Mouse (Mus musculus) ES-E14 (cell line): ENCODE results near the gene Cnih2. TPM values are rescaled to one million over a fixed set of nuclear protein-coding genes. Genes with fewer than 3 reads are reported as not detected.

Experiments
- DNase-seq: peaks from one replicate; pipeline ENCODE4 v3.0.0-alpha.2; 2013; ENCODE audit warnings: low read depth, low spot score
- H3K27ac ChIP-seq: 2 replicates; pipeline ENCODE4 v1.5.1; 2012; ENCODE audit warnings: low read depth, mild to moderate bottlenecking, low read length, moderate library complexity, mixed read lengths; ENCODE audit not compliant: poor library complexity, insufficient read depth, severe bottlenecking
- H3K36me3 ChIP-seq: 2 replicates; pipeline ENCODE4 v1.6.1; 2012; ENCODE audit warnings: mild to moderate bottlenecking, low read length, moderate library complexity, mixed read lengths; ENCODE audit not compliant: control insufficient read depth, poor library complexity, insufficient read depth, severe bottlenecking
- H3K4me1 ChIP-seq, 2 experiments: fragments of 150-350 bp in 1 of 2; sonication (generic) in 1 of 2; 2 replicates each; pipeline ENCODE4 v1.6.1; 2012; ENCODE audit warnings: low read length in 2 of 2, mild to moderate bottlenecking in 1 of 2, mixed read lengths in 1 of 2; ENCODE audit not compliant: control insufficient read depth in 2 of 2, insufficient read depth in 2 of 2, poor library complexity in 1 of 2
- H3K4me3 ChIP-seq, 2 experiments: fragments of 150-350 bp in 1 of 2; sonication (generic) in 1 of 2; 2 replicates each; pipeline ENCODE4 v1.5.1; 2012; ENCODE audit warnings: low read length in 2 of 2, low read depth in 1 of 2, mild to moderate bottlenecking in 1 of 2, mixed read lengths in 1 of 2; ENCODE audit not compliant: insufficient read depth in 1 of 2, poor library complexity in 1 of 2, severe bottlenecking in 1 of 2
- H3K9ac ChIP-seq: 2 replicates; pipeline ENCODE4 v1.6.1; 2012; ENCODE audit warnings: low read depth, mild to moderate bottlenecking, low read length, mixed read lengths; ENCODE audit not compliant: poor library complexity, insufficient read depth, severe bottlenecking
- H3K9me3 ChIP-seq: fragments of 150-350 bp; sonication (generic); 2 replicates; pipeline ENCODE4 v1.6.1; 2012; ENCODE audit warnings: low read depth, mild to moderate bottlenecking, low read length; ENCODE audit not compliant: control insufficient read depth, insufficient read depth
- CHD2 ChIP-seq: IDR thresholded peaks from 2 replicates; pipeline ENCODE4 v1.6.1; 2014; ENCODE audit warnings: mild to moderate bottlenecking, low read depth, low read length, inconsistent platforms
- HCFC1 ChIP-seq: IDR thresholded peaks from 2 replicates; pipeline ENCODE4 v1.6.1; 2012; ENCODE audit warnings: low read length, inconsistent platforms, borderline replicate concordance; ENCODE audit not compliant: insufficient read depth
- MAFK ChIP-seq: IDR thresholded peaks from 2 replicates; pipeline ENCODE4 v1.6.1; 2014; ENCODE audit warnings: mild to moderate bottlenecking, low read depth, low read length, inconsistent platforms; ENCODE audit not compliant: insufficient read depth
- ZC3H11A ChIP-seq: IDR thresholded peaks from 2 replicates; pipeline ENCODE4 v1.6.1; 2012; ENCODE audit warnings: low read depth, mild to moderate bottlenecking, inconsistent platforms, low read length, borderline replicate concordance
- ZNF384 ChIP-seq: IDR thresholded peaks from 2 replicates; pipeline ENCODE4 v1.6.1; 2012; ENCODE audit warnings: low read depth, low read length, inconsistent platforms
- in situ Hi-C, 2 experiments: fragments of 600-800 bp; cut with MboI; formaldehyde crosslinking; loops; one replicate each; pipeline ENCODE4 v1.15.1; 2025; ENCODE audit warnings: low sequenced_read_pairs in 2 of 2, inconsistent platforms in 1 of 2; ENCODE audit not compliant: unreplicated experiment in 2 of 2
- total RNA-seq: library from RNA; depleted of rRNA; stranded (reverse); fragments of 300-350 nt; gene quantifications from 2 replicates; pipeline ENCODE4 v1.2.3, GENCODE M21; 2012

The Cnih2 gene
- total RNA-seq, 1 experiment = 2.5 TPM

DNA sequence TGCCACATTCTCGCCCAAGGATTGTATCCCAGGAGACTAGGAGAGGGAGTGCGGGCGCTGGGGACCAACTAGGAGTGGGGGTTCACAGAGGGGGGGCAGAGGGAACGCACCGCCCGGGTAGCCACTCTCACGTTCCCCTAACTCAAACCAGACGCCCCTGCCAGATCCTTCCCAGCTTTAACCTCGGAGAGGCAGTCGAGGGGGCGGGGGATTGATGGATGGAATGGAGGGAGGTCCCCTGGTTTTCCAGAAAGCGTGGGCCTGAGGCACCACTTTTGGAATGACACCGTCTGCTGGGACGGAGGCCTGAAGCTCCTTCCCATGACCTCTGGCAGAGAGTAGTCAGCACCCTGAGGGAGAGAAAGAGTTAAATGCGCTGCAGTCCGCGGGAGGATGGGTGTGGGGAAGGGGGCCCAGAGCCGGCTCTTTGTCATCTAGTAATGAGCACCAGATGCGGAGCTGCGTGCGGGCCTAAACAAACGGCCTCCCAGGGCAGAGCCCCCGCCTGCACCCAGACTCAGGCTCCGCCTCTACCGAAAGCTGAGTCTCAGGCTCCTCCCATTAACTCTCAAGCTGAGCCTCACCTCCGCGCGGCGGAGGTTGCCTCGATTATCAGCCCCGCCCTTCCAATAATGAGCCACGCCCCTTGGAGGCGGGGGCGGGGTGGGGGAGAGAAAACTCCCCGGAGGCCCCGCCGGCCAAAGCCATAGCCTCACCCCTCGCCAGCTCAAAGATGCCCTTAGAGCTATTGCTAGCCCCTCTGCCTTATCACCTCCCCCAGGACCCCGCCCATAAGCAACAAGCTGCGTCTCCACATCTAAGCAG lies 26.6 kb downstream of the Cnih2 start:
- H3K27ac ChIP-seq = peak overlapping the region; percentile 48; the same call in 1 of the 2 replicates
- no peak for TF ChIP-seq ZC3H11A
- no peak for TF ChIP-seq CHD2
- TF ChIP-seq ZNF384 = no peak
- TF ChIP-seq MAFK = no peak
- no peak for TF ChIP-seq HCFC1
- H3K4me3 ChIP-seq = peak overlapping the region; percentile 64 to 68
- no peaks in the 10 kb centered on the region for H3K36me3 ChIP-seq
- H3K9ac ChIP-seq = peak overlapping the region; percentile 59
- H3K4me1 ChIP-seq = peaks cover 7 to 25% of the 10 kb centered on the region in 2 experiments; a peak in 3 of 4 replicates
- peak; percentile 95 for DNase-seq
- in situ Hi-C loops = no loop called here
- no peaks in the 10 kb centered on the region for H3K9me3 ChIP-seq

DNA sequence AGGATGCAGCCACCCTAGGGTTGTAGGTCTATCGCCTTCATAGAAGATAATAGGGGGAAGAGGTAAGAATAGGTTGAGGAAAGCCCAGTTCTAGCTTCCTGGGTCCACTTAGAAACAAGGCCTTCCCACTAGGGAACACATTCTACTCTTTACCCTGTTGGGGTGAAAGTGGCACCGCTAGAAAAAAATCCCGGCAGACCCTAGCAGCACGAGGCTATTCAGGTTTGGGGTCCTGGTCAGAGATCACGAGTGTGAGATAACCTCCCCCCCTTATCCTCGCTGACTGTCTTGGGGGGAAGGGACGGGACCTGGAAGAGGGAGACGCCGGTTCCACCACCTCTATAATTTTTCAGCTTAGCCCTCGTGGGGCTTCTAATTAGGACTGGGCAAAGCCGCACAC lies 27.2 kb downstream of the Cnih2 start:
- H3K36me3 ChIP-seq = no peaks in the 10 kb centered on the region
- H3K4me3 ChIP-seq = peak overlapping the region; percentile 48 to 68
- H3K9ac ChIP-seq = peak overlapping the region; percentile 59; the same call in 1 of the 2 replicates
- no peaks in the 10 kb centered on the region for H3K9me3 ChIP-seq
- H3K27ac ChIP-seq = peak overlapping the region; percentile 48; the same call in 1 of the 2 replicates
- no peak for DNase-seq
- peaks cover 7 to 25% of the 10 kb centered on the region in 2 experiments; a peak in 3 of 4 replicates for H3K4me1 ChIP-seq
- TF ChIP-seq MAFK (no peak), CHD2 (no peak), ZNF384 (no peak), ZC3H11A (no peak), HCFC1 (no peak)
- in situ Hi-C loops = no loop called here

DNA sequence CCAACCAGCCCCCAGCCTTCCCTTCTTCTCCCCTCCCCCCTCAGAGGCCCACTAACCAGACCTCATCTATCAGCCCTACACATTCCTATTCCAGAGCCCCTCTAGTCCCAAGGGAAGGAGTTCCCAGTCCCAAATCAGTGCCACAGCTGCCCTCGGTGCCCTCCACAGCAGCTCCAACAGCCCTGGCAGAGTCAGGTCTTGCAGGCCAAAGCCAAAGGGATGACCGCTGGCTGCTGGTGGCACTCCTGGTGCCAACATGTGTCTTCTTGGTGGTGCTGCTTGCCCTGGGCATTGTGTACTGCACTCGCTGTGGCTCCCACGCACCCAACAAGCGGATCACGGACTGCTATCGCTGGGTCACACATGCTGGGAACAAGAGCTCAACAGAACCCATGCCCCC lies 28.3 kb downstream of the Cnih2 start:
- TF ChIP-seq CHD2 (no peak), HCFC1 (no peak)
- Histone ChIP-seq H3K9ac (no peak overlapping the region), H3K9me3 (no peaks in the 10 kb centered on the region), H3K36me3 (no peaks in the 10 kb centered on the region), H3K4me1 (peaks cover 7 to 25% of the 10 kb centered on the region in 2 experiments; a peak in 3 of 4 replicates), H3K4me3 (no peak overlapping the region), H3K27ac (no peak overlapping the region)
- in situ Hi-C loops = no loop called here
- DNase-seq = no peak

DNA sequence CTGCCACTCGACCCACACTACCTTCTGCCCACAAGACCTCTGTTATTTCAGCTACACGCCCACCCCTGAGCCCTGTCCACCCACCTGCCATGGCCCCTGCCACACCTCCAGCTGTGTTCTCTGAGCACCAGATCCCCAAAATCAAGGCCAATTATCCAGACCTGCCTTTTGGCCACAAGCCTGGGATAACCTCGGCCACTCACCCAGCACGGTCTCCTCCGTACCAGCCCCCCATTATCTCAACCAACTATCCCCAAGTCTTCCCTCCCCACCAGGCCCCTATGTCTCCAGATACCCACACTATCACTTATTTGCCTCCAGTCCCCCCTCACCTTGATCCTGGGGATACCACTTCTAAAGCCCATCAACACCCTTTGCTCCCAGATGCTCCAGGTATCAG lies 28.8 kb downstream of the Cnih2 start:
- in situ Hi-C loops = no loop called here
- Histone ChIP-seq H3K27ac (no peak overlapping the region), H3K4me1 (peaks cover 7 to 25% of the 10 kb centered on the region in 2 experiments; a peak in 3 of 4 replicates), H3K9ac (no peak overlapping the region), H3K36me3 (no peaks in the 10 kb centered on the region), H3K9me3 (no peaks in the 10 kb centered on the region), H3K4me3 (no peak overlapping the region)
- no peak for DNase-seq
- TF ChIP-seq HCFC1 = no peak
- no peak for TF ChIP-seq CHD2
- TF ChIP-seq ZC3H11A = no peak
- TF ChIP-seq MAFK = no peak
- TF ChIP-seq ZNF384 = no peak
